Mouse (Mus musculus) midbrain, embryonic 16.5 days (tissue): ENCODE data around the gene Tdgf1. TPM values are rescaled to one million over a fixed set of nuclear protein-coding genes. Genes with fewer than 3 reads are reported as not detected.

Source experiments
- ATAC-seq: fragments of 200-750 bp; cut with Nextera tagmentation; 2 replicates; pipeline ENCODE4 v1.8.0; 2017; ENCODE audit warnings: moderate TSS enrichment
- H3K27ac ChIP-seq: fragments of 300-500 bp; sonication (generic); 2 replicates; pipeline ENCODE4 v1.5.1; 2014; ENCODE audit warnings: mild to moderate bottlenecking, low read length, mixed read lengths
- H3K27me3 ChIP-seq: fragments of 300-500 bp; sonication (generic); 2 replicates; pipeline ENCODE4 v1.6.1; 2014; ENCODE audit warnings: low read depth, low read length, mixed read lengths; ENCODE audit not compliant: control insufficient read depth, insufficient read depth
- H3K36me3 ChIP-seq: fragments of 300-500 bp; sonication (generic); 2 replicates; pipeline ENCODE4 v1.6.1; 2014; ENCODE audit warnings: mild to moderate bottlenecking, low read length, moderate library complexity, mixed read lengths; ENCODE audit not compliant: control insufficient read depth, insufficient read depth
- H3K4me1 ChIP-seq: fragments of 300-500 bp; sonication (generic); 2 replicates; pipeline ENCODE4 v1.6.1; 2014; ENCODE audit warnings: mild to moderate bottlenecking, low read length, mixed read lengths; ENCODE audit not compliant: control insufficient read depth, insufficient read depth
- H3K4me2 ChIP-seq: fragments of 300-500 bp; sonication (generic); 2 replicates; pipeline ENCODE4 v1.6.1; 2014; ENCODE audit warnings: mild to moderate bottlenecking, low read length, mixed read lengths
- H3K4me3 ChIP-seq: fragments of 300-500 bp; sonication (generic); 2 replicates; pipeline ENCODE4 v1.5.1; 2014; ENCODE audit warnings: low read depth, mild to moderate bottlenecking, low read length, moderate library complexity, mixed read lengths
- H3K9ac ChIP-seq: fragments of 300-500 bp; sonication (generic); 2 replicates; pipeline ENCODE4 v1.6.1; 2014; ENCODE audit warnings: low read depth, low read length, mixed read lengths
- H3K9me3 ChIP-seq: fragments of 300-500 bp; sonication (generic); replicated peaks from 2 replicates; pipeline ENCODE4 v1.6.1; 2014; ENCODE audit warnings: mild to moderate bottlenecking, low read length, mixed read lengths; ENCODE audit not compliant: control insufficient read depth, poor library complexity, severe bottlenecking
- WGBS: fragments of 180-500 bp; shearing (Covaris S2); extraction: QIAGEN DNeasy Blood & Tissue Kit; methylation state at CpG from one replicate; pipeline ENCODE4 v1.1.7; 2014; 5-methylcytosine and 5-hydroxymethylcytosine counted together
- polyA plus RNA-seq: library from polyadenylated mRNA; unstranded; fragments of >200 nt; fragmentation: Nextera tagmentation; extraction: Ambion mirVana; gene quantifications from 2 replicates; pipeline ENCODE4 v1.2.1, GENCODE M21; 2015

The Tdgf1 gene
- polyA plus RNA-seq, 1 experiment from 2014 or later, result not detected

- no peak overlapping the region for H3K4me2 ChIP-seq
- H3K9ac ChIP-seq, result no peak overlapping the region
- H3K27me3 ChIP-seq, result no peaks in the 10 kb centered on the region
- 85% methylated on average over 5 of the region's 5 CpGs for WGBS
- H3K27ac ChIP-seq, result no peak overlapping the region
- no peak for ATAC-seq
- H3K4me1 ChIP-seq, result no peaks in the 10 kb centered on the region
- no peaks in the 10 kb centered on the region for H3K9me3 ChIP-seq
- no peaks in the 10 kb centered on the region for H3K36me3 ChIP-seq
- no peak overlapping the region for H3K4me3 ChIP-seq
These were observed 13.7 kb upstream of the Tdgf1 start for GRCm38 (mm10) chr9:110959669-110960068.

- no peak for ATAC-seq
- Histone ChIP-seq H3K9ac (no peak overlapping the region), H3K9me3 (no peaks in the 10 kb centered on the region), H3K4me2 (no peak overlapping the region), H3K27ac (no peak overlapping the region), H3K4me3 (no peak overlapping the region), H3K4me1 (peaks cover 4% of the 10 kb centered on the region), H3K27me3 (no peaks in the 10 kb centered on the region), H3K36me3 (no peaks in the 10 kb centered on the region)
- WGBS, result 86% methylated on average over 6 of the region's 6 CpGs
These were observed 10.0 kb upstream of the Tdgf1 start for GRCm38 (mm10) chr9:110955962-110956361.

GRCm38 (mm10) chr9:110954681-110955445 lies 8.9 kb upstream of the Tdgf1 start:
- 31% methylated on average over 2 of the region's 2 CpGs for WGBS

GRCm38 (mm10) chr9:110953550-110954461 lies 7.8 kb upstream of the Tdgf1 start:
- peak overlapping the region; percentile 69 for H3K9ac ChIP-seq
- no peaks in the 10 kb centered on the region for H3K9me3 ChIP-seq
- H3K4me3 ChIP-seq, result peak overlapping the region; percentile 56
- peak overlapping the region; percentile 83 for H3K27ac ChIP-seq
- no peaks in the 10 kb centered on the region for H3K27me3 ChIP-seq
- peak overlapping the region; percentile 73 for H3K4me2 ChIP-seq
- H3K4me1 ChIP-seq, result peaks cover 4% of the 10 kb centered on the region
- ATAC-seq, result peak; percentile 93
- under 1% methylated on average over 44 of the region's 44 CpGs for WGBS
- H3K36me3 ChIP-seq, result no peaks in the 10 kb centered on the region

More at GRCm38 (mm10) chr9:110954681-110955445, 8.9 kb upstream of the Tdgf1 start:
- H3K27ac ChIP-seq, result no peak overlapping the region
- no peak overlapping the region for H3K9ac ChIP-seq
- no peaks in the 10 kb centered on the region for H3K9me3 ChIP-seq
- no peak for ATAC-seq
- no peaks in the 10 kb centered on the region for H3K27me3 ChIP-seq
- no peak overlapping the region for H3K4me3 ChIP-seq
- H3K36me3 ChIP-seq, result no peaks in the 10 kb centered on the region
- H3K4me2 ChIP-seq, result peak overlapping the region; percentile 73; the same call in 1 of the 2 replicates
- H3K4me1 ChIP-seq, result peaks cover 4% of the 10 kb centered on the region

GRCm38 (mm10) chr9:110952931-110953549 lies 7.1 kb upstream of the Tdgf1 start:
- peak overlapping the region; percentile 73 for H3K4me2 ChIP-seq
- peak overlapping the region; percentile 56 for H3K4me3 ChIP-seq
- 43% methylated on average over 5 of the region's 5 CpGs for WGBS
- ATAC-seq, result no peak
- H3K9ac ChIP-seq, result peak overlapping the region; percentile 69; the same call in 1 of the 2 replicates
- no peaks in the 10 kb centered on the region for H3K27me3 ChIP-seq
- peak overlapping the region; percentile 83 for H3K27ac ChIP-seq
- no peaks in the 10 kb centered on the region for H3K36me3 ChIP-seq
- H3K9me3 ChIP-seq, result no peaks in the 10 kb centered on the region
- H3K4me1 ChIP-seq, result peaks cover 4% of the 10 kb centered on the region

- H3K27me3 ChIP-seq, result no peaks in the 10 kb centered on the region
- H3K9me3 ChIP-seq, result no peaks in the 10 kb centered on the region
- H3K9ac ChIP-seq, result no peak overlapping the region
- no peak overlapping the region for H3K4me2 ChIP-seq
- H3K36me3 ChIP-seq, result no peaks in the 10 kb centered on the region
- H3K4me1 ChIP-seq, result peaks cover 4% of the 10 kb centered on the region
- no peak for ATAC-seq
- no peak overlapping the region for H3K4me3 ChIP-seq
- WGBS, result 60% methylated on average over 6 of the region's 6 CpGs
- no peak overlapping the region for H3K27ac ChIP-seq
These were observed 6.4 kb upstream of the Tdgf1 start for GRCm38 (mm10) chr9:110952398-110952797.

- no peaks in the 10 kb centered on the region for H3K36me3 ChIP-seq
- H3K9ac ChIP-seq, result no peak overlapping the region
- no peak overlapping the region for H3K4me3 ChIP-seq
- ATAC-seq, result no peak
- H3K27ac ChIP-seq, result no peak overlapping the region
- H3K9me3 ChIP-seq, result no peaks in the 10 kb centered on the region
- peaks cover 4% of the 10 kb centered on the region for H3K4me1 ChIP-seq
- H3K4me2 ChIP-seq, result no peak overlapping the region
- no peaks in the 10 kb centered on the region for H3K27me3 ChIP-seq
- 92% methylated on average over 13 of the region's 13 CpGs for WGBS
These were observed 5.9 kb upstream of the Tdgf1 start for GRCm38 (mm10) chr9:110951866-110952265.

GRCm38 (mm10) chr9:110951397-110951796 lies 5.4 kb upstream of the Tdgf1 start, which contains the start of gene Lrrc2:
Gene Lrrc2, plus strand, starts transcription at chr9:110951545.
- no peak within 1 kb of the TSS for H3K4me2 ChIP-seq
- no peak within 1 kb of the TSS for H3K4me3 ChIP-seq
- H3K9ac ChIP-seq, result no peak within 1 kb of the TSS
- 92% methylated on average over 11 of the region's 11 CpGs for WGBS
- H3K4me1 ChIP-seq, result peaks cover 4% of the 10 kb centered on the region
- no peaks in the 10 kb centered on the region for H3K9me3 ChIP-seq
- no peaks in the 10 kb centered on the region for H3K27me3 ChIP-seq
- H3K36me3 ChIP-seq, result no peaks in the 10 kb centered on the region
- no peak within 1 kb of the TSS for H3K27ac ChIP-seq
- ATAC-seq, result no peak
